Mouse (Mus musculus) CD4-positive, CD25-positive, alpha-beta regulatory T cell, adult 9 weeks (primary cell): Measurements from ENCODE around the gene Abt1. TPM values are rescaled to one million over a fixed set of nuclear protein-coding genes. Genes with fewer than 3 reads are reported as not detected.

Experiments used
- polyA plus RNA-seq: library from polyadenylated mRNA; unstranded; fragments of 100-300 nt; shearing (Covaris generic); gene quantifications from one replicate; pipeline ENCODE4 v1.2.1, GENCODE M21; 2017

The Abt1 gene
- polyA plus RNA-seq, result 12.6 TPM

DNA sequence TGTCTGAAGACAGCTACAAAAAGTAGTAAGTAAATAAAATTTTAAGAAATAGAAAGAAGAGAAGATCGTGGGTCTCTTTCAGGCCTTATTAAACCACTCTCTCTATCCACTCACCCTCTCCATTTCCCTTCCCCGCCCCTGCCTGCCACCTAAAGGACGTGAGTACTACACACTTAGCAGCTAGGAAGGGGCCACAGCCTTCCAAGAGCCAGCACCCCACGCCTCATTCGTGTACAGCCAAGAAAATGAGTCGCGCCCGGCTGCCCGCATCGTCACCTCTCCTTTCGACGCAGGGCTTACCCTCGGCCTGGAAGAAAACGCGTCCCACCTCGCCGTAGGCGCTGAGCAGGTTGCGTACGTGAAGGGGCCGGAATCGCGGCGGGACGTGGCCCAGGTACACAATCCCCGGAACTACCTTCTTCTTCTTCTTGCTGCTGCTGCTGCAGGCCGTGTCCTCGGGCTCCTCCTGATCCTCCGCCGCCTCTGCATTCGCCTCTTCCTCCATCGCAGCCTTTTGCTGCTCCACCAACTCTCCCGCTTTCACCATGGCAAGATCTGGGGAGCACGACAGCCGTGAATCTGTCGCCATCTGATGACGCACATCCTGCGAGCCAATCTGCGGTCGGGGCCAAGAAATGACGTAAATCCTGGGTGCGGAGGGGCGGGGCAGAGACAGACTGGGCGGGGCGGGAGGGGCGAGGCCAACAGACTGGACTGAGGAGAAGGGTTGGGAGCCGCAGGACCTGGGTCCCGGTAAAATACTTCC lies at the start of gene Abt1:
Abt1 (minus strand) TSS at position 581 of the 766 bp plus-strand sequence.

DNA sequence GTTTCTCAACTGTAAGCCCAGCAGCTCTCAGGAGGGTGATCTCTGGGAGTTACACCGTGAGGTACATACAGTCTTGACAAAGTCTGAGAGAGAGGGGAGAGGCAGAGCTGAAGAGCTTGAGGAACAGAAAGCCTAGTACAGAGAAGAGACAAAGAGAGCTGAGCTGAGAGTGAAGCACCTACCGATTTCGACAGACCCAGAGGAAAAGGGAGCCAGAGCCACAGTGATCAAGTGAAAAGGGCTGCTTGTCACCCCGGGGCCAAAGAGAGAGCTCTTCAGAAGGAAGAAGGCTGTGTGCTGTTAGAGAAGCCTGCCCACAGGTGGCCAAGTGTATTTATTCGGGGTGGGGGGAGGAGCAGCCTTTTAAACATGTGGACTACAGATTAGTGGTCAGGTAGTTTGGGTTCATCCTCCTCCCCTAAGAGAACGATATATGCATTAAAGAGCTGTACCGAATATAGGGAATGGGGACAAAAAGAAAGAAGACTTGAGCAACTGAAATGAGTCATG lies 42.0 kb upstream of the Abt1 start, which contains the start of gene Btn1a1:
Btn1a1 (minus strand) TSS at position 302 of the 510 bp plus-strand sequence.

DNA sequence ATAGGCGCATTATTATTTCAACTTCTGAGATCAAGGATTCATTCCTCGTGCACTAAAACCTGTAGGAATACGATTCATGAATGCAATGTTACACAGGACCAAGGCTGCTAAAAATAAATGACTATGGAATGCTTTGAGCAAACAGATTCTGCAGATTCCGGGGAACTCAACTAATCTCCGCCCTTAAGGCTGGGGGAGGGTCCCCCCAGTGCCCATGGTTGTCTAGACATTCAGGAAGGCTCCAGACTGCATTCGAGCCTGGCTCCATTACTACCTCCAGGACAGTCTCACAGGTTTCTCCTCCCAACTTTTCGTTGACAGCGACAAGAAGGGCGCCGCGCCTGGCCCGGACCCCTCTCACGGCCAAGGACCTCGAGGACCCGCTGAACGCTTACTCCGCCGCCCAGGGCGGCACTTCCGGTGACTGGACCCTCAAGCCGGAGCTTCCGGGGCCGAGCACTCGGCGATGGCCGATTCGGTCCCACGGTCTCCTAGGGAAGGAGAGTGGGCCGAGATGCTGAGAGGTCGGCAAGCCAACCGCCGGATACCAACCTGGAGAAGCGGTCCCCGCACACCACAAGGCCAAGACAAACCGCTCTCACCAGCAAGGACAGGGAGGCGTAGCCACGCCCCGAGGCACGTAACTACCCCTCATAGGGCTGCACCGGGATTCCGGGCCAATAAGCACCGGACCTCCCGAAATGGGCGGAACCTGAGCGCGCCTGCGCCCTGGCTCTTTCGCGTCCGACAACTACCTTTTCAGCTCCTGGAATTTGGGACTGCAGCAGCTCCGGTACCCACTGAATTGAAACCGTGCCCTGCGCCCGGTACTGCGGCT lies 54.9 kb downstream of the Abt1 start, which contains the start of gene Zfp322a:
Zfp322a (minus strand) TSS at position 626 of the 838 bp plus-strand sequence.

Other genes with a start within 250 kb of the Abt1 start
- not detected for gene Vmn1r220, start 235.9 kb downstream of the Abt1 start, polyA plus RNA-seq
- gene Vmn1r221, start 209.7 kb downstream of the Abt1 start, polyA plus RNA-seq, result not detected
- gene Vmn1r222, start 187.9 kb downstream of the Abt1 start, polyA plus RNA-seq, result not detected
- gene Vmn1r223, start 176.7 kb downstream of the Abt1 start, polyA plus RNA-seq, result not detected
- 31.4 TPM for gene Zfp322a, start 54.7 kb downstream of the Abt1 start, polyA plus RNA-seq
- gene Btn1a1, start 42.0 kb upstream of the Abt1 start, polyA plus RNA-seq, result not detected
- not detected for gene Btn2a2, start 65.0 kb upstream of the Abt1 start, polyA plus RNA-seq
- 5.4 TPM for gene Hist1h4h, start 107.2 kb upstream of the Abt1 start, polyA plus RNA-seq
- not detected for gene Hist1h2af, start 110.0 kb upstream of the Abt1 start, polyA plus RNA-seq
- gene Hist1h3g, start 111.6 kb upstream of the Abt1 start, polyA plus RNA-seq, result not detected
- 0.53 TPM for gene Hist1h2bh, start 119.5 kb upstream of the Abt1 start, polyA plus RNA-seq
- gene Hist1h3f, start 120.2 kb upstream of the Abt1 start, polyA plus RNA-seq, result 0.29 TPM
- 1.1 TPM for gene Hist1h4f, start 127.8 kb upstream of the Abt1 start, polyA plus RNA-seq
- gene Hist1h1d, start 129.4 kb upstream of the Abt1 start, polyA plus RNA-seq, result 0.20 TPM
- gene Hist1h3e, start 138.5 kb upstream of the Abt1 start, polyA plus RNA-seq, result 0.83 TPM
- 0.97 TPM for gene Hist1h2ae, start 147.4 kb upstream of the Abt1 start, polyA plus RNA-seq
- 2.8 TPM for gene Hist1h2bg, start 147.5 kb upstream of the Abt1 start, polyA plus RNA-seq
- gene Hist1h2bf, start 150.3 kb upstream of the Abt1 start, polyA plus RNA-seq, result not detected
- gene Hist1h2ad, start 150.5 kb upstream of the Abt1 start, polyA plus RNA-seq, result not detected
- not detected for gene Hist1h3d, start 151.9 kb upstream of the Abt1 start, polyA plus RNA-seq
- 36.0 TPM for gene Hist1h4d, start 157.7 kb upstream of the Abt1 start, polyA plus RNA-seq
- 2.7 TPM for gene Hist1h2be, start 197.3 kb upstream of the Abt1 start, polyA plus RNA-seq
- gene Hist1h1e, start 198.7 kb upstream of the Abt1 start, polyA plus RNA-seq, result 6.7 TPM